Mouse (Mus musculus): ENCODE measurements around the gene Rnf5. TPM values are rescaled to one million over a fixed set of nuclear protein-coding genes. Genes with fewer than 3 reads are reported as not detected.

Rnf5 gene
- total RNA-seq, 1 experiment from 2014 or later, result 14.6 TPM

DNA sequence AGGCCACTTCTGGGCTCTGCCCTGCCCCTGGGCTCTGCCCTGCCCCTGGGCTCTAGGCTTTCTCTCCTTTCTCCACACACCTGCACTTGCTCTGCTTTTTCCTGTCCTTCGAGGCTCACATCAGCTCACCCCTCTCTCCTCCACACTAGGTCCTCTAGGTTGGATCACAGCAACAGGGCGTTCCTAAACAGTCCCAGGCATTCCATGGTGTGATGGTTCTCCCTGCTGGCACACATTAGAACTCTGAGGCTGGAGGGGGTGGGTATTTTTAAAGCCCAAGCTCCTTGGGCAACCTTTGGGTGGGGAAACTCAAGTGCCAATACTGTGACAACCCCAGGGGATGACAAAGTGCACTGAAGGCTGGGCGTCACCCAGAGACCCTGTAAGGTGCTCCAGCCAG, 34.0 kb upstream of the Rnf5 start:
- ATAC-seq (replicated peaks; ENCODE audit: insufficient number of reproducible peaks, low FRiP score, low TSS enrichment, poor library complexity, severe bottlenecking), result no peak

DNA sequence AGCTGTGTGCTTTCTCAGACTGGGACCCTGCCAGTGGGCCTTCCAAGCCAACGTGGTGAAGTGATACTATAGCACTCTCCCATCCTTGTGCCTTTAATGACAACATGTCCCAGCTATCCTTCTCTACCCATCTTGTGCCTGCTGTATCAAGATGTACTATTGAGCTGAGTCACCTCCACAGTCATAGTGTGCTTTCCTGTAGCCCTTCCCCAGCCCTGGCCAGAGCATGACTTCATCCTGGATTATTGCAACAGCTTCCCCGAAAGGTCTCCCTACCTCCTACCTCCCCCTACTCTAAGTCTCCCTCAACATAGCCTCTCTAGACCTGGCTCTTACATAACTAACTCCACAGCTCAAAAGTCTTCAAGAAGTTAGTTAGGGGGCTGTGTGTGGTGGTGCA, 32.2 kb upstream of the Rnf5 start:
- no peak for ATAC-seq (replicated peaks; ENCODE audit: insufficient number of reproducible peaks, low FRiP score, low TSS enrichment, poor library complexity, severe bottlenecking)

DNA sequence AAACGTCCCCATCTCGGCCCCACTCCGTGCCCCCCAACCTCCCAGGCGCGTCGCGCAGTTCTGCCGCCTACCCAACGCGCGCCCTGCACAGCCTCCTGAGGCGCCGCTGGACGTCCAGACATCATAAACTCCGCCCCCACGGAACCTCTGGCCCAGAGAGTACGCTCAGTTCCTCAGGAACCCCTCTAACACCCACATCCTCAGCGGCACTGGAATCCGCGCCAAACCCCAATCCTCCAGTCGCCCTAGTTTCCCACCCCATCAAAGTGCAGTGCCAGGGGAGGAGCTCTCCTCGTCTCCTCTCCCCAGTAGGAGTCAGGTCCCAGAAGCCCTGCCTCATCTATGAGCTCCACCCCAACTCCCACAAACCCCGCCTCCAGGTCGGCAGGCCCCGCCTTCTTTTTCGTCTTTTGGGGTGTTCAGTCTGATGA, 28.8 kb upstream of the Rnf5 start:
- ATAC-seq (replicated peaks; ENCODE audit: insufficient number of reproducible peaks, low FRiP score, low TSS enrichment, poor library complexity, severe bottlenecking), result peak; percentile 87

DNA sequence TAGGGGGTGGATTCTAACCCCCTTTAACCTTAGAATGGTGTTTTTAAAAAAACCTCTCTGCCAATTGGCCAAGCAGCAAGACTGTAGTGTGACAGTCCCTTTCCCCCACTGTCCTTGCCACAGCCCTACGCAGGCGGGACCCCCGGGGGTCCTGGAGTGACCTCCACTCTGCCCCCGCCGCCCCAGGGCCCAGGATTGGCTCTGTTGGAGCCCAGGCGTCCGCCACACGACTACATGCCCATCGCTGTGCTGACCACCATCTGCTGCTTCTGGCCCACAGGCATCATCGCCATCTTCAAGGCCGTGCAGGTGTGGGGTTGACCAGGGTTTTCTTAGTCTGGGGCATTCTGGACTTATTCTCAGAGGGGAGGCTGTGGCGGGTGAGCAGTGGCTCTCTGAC, 28.2 kb upstream of the Rnf5 start:
- no peak for ATAC-seq (replicated peaks; ENCODE audit: insufficient number of reproducible peaks, low FRiP score, low TSS enrichment, poor library complexity, severe bottlenecking)

DNA sequence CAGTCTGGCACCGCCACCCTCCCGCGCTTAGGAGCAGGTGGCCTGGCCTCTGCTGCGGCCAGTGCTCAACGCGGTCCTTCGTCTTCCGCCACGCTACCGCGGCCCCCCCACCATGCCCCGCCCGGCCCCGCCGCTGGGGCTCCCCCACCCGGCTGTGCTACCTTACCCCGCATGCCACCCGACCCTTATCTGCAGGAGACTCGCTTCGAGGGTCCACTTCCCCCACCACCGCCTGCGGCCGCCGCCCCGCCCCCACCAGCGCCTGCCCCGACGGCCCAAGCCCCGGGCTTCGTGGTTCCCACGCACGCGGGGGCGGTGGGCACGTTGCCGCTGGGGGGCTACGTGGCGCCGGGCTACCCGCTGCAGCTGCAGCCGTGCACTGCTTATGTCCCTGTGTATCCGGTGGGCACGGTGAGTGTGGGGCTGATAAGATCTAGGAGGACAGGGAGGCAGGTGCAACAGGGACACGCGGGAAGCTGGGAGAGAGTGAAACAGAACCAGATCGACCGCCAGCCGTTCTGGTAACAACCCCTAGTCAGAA, 27.3 kb upstream of the Rnf5 start:
- no peak for ATAC-seq (replicated peaks; ENCODE audit: insufficient number of reproducible peaks, low FRiP score, low TSS enrichment, poor library complexity, severe bottlenecking)

DNA sequence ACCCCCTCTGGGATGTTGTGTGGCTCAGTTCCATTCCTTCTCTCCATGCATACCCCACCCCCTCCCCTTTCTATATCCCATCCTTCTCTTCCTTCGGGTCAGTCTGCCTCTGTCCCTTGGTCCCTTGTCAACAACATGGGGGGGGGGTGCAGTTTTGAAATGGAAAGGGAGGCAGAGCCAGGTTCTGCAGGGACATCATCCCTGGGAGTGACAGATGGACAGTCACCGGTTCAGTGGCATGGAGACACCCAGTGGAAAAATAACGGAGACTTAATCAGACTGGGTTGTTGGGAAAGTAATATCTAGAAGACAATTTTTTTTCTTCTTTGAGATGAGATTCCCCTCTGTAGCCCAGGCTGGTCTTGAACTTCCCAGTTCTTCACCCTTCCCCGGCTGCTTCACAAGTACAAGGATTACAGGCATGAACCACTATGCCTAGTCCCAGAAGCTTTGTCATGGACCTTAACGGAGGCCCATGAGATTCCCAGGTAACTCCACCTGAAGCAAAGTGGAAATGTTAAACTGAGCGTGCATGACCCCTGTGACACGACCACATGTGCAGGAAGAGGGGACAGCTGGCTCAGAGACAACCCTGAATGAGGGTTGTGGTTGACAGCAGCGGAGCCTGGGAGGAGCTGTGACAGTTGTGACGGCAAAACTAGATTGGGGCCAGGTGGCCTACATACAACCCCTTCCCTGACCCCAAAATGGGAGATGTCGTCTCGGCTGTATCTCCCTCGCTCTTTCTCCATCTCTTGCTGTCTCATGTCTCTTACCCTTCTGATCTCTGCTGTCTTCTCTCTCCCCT, 26.5 kb upstream of the Rnf5 start:
- ATAC-seq (replicated peaks; ENCODE audit: insufficient number of reproducible peaks, low FRiP score, low TSS enrichment, poor library complexity, severe bottlenecking), result no peak

DNA sequence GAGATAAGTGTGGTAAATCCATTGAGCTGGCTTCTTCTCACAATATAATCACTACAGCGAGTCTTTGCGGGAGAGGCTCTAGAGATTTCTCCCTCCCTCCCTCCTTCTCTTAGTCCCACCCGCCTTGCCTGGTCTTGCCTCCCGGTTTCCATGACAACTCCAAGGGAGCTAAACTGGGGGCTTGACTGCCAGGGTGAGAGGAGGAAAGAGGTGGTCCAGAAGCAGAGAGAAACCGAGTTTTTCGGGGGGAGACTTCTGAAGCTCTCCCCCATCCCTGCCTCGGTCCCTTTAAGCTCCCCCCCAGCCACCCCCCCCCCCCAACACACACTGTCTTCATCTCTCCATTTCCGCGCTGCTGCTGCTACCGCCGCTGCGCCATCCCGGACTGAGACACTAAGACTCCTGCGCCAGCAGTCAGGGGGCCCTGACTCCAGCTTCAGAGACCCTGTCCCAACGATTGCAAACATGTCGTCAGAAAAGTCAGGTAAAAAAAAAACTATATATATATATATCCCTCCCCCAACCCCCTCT, 25.8 kb upstream of the Rnf5 start, which contains the start of gene Prrt1:
Gene Prrt1, plus strand, starts transcription at position 313 of the 531 bp plus-strand sequence.
- ATAC-seq (replicated peaks; ENCODE audit: insufficient number of reproducible peaks, low FRiP score, low TSS enrichment, poor library complexity, severe bottlenecking), result no peak

DNA sequence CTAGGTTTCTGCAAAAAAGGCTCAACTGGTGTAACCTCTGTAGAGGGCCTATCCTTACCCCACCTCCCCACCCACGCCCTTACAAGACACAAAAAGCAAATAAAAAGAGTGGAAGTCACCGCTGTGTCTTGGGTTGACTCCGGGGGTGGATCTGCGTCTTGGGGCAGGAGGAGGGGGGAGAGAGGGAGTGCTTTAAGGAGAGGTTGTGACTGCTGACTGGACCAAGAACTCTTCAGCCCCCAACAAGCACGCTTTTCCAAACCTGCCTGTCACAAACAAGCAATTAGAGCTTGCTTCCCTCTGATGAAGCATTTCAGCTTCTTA, 25.1 kb upstream of the Rnf5 start:
- ATAC-seq (replicated peaks; ENCODE audit: insufficient number of reproducible peaks, low FRiP score, low TSS enrichment, poor library complexity, severe bottlenecking), result no peak

DNA sequence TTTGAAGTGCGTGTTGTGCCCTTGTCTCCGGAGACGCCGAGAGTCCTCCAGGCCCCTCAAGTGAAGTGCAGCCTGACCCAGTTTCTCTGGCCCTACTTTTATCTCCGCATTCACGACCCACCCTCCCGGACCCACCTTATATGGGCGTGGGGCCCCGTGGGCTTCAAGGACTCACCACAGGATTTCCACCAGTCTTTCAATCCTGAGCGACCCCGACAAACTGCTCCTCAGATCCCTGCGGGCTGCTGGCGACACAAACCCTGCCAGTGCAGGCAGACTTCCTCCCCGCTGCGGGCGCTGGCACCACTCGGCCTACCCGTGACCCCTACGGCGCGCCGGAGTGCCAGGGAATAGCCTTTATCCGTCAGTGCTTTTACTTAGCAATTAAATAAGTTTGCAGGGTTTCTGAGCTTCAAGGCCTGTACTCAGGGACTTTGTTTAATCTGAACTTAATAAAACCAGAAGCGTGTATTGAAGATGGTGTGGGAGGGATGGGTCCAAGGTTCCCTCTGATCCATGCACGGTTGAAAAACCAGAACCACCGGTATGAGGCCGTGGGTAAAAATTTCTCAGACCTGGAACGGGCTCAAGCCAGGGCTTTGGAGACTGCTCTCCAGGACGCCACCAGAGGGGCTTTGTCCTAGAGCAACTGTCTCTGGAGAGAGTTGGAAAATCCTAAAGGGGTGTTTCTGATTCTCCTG, 24.6 kb upstream of the Rnf5 start, which contains the start of gene Ppt2:
Gene Ppt2, minus strand, starts transcription at position 568 of the 701 bp plus-strand sequence.
- no peak for ATAC-seq (replicated peaks; ENCODE audit: insufficient number of reproducible peaks, low FRiP score, low TSS enrichment, poor library complexity, severe bottlenecking)

DNA sequence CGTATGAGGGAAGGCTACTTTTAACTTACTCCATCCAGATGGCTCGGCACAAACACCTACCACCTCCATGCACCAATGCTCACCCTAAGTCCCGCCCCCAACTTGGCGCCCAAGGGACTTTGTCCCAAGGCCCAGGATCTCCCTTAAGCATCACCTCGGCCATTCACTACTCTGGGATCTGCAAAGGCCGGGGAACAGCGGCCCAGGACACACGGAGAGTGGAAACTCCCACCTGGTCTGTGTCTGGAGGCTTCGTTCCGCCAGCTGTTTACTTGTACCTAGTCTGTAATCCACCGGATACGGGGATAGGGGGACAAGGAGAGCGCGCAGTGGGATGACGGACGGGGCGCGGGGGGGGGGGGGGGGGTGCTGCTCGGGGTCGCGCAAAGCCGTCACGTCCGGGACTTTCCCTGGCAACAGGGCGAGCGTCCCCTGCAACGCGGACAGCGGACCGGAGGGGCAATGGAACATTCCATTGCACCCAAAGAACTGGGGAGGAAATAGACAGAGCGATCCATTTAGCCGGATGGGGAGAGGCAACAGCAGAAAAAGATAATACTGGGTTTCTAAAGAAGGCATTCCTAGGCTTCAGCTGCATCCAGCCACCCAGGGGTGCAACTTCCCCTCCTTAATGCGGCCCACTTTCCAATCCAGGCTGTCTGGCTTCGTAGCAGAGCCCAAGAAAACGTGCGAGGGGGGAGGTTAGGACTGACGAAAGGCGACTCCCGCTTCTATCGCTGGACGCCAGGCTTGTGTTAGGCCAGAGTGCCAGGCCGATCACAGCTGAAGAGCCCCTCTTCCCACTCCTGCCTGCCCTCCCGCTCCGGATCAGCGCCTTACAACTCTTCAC, 23.8 kb upstream of the Rnf5 start:
- peak; percentile 28; the same call in 1 of the 2 replicates for ATAC-seq (replicated peaks; ENCODE audit: insufficient number of reproducible peaks, low FRiP score, low TSS enrichment, poor library complexity, severe bottlenecking)

DNA sequence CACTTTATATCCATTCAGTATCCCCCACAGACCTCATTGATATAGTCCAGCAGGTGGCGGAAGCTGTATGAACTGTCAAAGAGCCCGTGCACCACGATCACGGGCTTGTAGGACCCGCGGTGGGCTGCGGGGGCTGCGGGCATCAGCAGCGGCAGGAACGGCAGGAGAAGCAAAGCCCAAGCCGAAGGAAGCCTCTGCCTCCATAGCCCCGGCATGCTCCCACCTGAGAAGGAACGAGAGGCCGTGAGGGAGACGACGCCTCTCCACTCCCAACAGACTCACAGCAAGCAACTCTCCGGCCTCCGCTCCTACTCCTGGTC, 23.2 kb upstream of the Rnf5 start:
- no peak for ATAC-seq (replicated peaks; ENCODE audit: insufficient number of reproducible peaks, low FRiP score, low TSS enrichment, poor library complexity, severe bottlenecking)

DNA sequence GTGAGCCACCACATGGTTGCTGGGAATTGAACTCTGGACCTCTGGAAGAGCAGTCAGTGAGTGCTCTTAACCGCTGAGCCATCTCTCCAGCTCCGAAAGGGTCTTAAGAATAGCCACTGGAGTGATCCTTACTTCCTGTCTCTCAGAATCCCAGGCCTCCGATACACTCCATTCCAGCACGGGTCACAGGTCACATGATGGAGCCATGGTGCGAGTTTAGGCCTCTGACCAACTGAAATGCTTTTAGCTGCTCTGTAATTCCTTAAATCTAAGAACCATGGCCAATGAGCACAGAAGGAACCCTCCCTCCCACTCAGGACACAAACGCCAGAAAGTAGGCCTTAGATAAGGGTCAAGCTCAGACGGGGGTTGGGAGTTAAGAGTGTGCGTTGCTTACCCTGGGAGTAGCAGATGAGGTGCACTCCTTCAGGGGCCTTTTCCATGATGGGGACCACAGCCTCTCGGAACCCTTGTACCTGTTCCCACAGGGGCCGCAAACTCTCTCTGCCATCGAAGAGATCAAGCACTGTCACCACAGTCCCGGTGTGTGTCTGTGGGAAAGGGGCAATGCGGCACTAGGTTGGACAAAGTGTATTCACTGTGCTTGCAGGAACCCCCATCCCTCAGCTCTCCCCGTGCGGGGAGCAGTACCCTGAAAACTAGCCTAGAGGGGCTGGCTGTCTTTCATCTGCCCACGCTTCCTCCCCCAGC, 22.7 kb upstream of the Rnf5 start:
- no peak for ATAC-seq (replicated peaks; ENCODE audit: insufficient number of reproducible peaks, low FRiP score, low TSS enrichment, poor library complexity, severe bottlenecking)

DNA sequence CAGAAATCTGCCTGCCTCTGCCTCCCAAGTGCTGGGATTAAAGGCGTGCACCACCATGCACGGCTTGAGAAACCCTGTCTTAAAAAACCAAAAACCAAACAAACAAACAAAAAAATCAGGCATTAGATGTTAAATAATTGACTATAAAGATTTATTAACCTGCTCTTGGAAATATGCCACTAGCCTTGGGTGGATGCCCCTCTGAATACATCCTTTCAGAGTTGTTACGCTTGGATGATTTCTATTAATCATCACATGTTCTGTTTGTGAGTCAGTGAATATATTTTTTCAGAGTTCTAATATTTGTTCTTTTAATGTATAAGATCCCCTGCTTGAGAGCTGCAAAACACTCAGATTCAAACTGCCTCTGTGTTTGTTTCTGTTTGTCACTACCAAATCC, 21.5 kb upstream of the Rnf5 start:
- no peak for ATAC-seq (replicated peaks; ENCODE audit: insufficient number of reproducible peaks, low FRiP score, low TSS enrichment, poor library complexity, severe bottlenecking)

DNA sequence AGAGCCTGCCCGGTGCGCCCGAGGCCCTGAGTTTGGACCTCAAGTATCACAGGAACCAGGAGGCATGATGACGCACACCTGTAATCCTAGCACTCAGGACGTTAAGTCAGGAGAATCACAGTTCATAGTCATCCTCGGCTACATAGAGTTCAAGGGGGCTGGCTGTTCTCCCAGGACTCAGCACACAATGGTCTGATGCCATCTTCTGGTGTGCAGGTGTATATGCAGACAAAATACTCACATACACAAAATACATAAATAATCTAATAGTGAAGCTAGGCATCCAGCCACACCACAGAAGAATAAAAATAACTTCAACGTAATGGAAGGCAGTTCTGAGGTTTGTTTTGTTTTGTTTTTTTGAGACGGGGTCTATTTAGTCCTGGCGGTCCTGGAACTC, 19.7 kb upstream of the Rnf5 start:
- ATAC-seq (replicated peaks; ENCODE audit: insufficient number of reproducible peaks, low FRiP score, low TSS enrichment, poor library complexity, severe bottlenecking), result no peak

DNA sequence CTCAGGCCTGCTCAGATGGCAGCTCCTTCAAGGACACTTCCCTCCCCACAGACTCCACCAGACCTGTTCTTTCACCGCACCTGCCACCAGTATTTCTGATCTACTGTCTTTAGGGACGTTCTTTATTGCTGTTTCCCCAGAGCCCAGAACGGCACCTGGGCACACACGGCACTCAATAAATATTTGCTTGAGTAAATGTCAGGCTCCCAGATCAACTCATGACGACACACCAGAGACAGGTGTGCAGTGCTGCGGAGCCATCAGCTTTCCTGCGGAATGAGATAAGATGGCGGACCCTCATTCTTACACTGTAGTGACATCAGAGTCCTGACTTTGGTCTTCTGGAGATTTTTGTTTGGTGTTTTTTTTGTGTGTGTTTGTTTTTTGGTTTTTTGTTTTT, 17.5 kb upstream of the Rnf5 start:
- ATAC-seq (replicated peaks; ENCODE audit: insufficient number of reproducible peaks, low FRiP score, low TSS enrichment, poor library complexity, severe bottlenecking), result no peak

DNA sequence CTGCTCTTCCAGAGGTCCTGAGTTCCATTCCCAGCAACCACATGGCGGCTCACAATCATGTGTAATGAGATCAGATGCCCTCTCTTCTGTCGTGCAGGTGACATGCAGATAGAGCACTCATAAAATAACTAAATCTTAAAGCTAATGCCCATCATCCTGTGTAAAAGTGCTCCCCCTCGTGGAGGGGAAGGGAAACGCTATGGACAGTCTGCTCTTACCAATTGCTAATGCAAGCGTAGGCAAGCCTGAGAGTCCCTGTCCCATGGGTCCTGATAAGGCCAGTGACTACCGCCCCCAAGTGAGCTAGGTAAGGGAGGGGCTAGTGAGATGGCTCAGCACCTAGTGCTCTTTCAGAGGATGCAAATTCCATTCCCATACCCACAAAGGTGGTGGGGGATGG, 15.5 kb upstream of the Rnf5 start:
- peak; percentile 77 for ATAC-seq (replicated peaks; ENCODE audit: insufficient number of reproducible peaks, low FRiP score, low TSS enrichment, poor library complexity, severe bottlenecking)

DNA sequence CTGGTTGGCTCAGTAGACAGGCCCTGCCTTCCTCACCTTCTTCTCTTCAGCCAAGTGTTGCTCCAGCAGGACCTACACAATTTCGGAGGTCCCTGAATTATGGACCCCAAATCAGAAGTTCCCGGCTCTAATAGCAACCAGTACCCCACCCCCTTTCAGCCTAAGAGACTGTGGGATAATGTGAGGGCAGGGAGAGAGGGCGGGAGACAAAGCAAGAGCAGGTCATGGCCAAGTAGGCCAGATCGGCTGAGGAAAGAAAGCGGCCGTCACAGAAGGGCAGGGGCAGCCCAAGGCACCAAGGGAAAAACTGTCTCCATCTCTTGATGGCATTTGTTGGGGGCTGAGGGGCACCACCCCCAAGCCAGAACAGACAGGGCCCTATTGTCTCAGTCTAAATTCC, 12.4 kb upstream of the Rnf5 start, which contains the start of gene Egfl8:
Gene Egfl8, minus strand, starts transcription at position 101 of the 400 bp plus-strand sequence.
- ATAC-seq (replicated peaks; ENCODE audit: insufficient number of reproducible peaks, low FRiP score, low TSS enrichment, poor library complexity, severe bottlenecking), result no peak

DNA sequence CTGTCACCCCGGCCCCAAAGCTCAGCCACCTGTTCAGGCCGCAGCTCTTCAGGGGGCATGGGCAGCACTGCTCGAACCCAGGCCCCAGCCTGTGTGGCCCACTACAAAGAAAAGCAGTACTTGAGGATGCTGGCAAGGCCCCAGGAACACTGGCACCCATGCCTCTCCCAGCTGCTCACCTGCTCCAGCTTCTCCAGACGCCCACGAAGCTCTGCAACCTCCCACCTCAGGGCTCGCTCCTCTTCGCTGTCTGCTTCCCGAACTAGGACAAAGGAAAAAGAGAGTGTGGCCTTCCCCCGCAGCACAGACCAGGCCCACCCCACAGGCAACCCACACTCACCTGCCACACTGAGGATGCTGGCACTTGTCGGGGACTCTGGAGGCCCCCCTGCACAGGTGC, 10.3 kb upstream of the Rnf5 start:
- no peak for ATAC-seq (replicated peaks; ENCODE audit: insufficient number of reproducible peaks, low FRiP score, low TSS enrichment, poor library complexity, severe bottlenecking)

All from monocyte, adult 5-6 weeks (primary cell).